Comparison of ENCODE assay signal across 25 mouse cellular contexts in the genomic region with DNA sequence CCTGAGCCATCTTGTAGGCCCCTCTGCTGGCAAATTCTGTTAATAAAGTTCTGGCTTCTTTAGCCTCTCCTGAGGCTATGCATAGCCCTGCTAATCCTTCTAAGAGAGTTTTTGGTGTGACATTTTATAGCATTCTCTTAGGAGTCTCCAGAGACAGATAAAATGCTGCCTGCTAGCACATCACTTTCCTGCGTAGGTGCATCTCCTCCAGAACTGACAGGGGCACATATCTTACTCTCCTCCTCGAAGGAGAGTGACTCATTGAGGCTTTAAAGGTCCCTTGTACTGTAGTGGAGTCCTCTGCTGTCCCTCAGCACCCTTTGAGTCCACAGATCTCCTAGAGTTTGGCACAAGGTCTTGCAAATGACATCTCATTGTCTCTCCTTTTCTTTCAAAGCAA.
"Had no signal": no experiment of that assay in that cellular context is flagged by ENCODE, and none has a peak within 500 bp of the region (broad histone marks: within the 10 kb centered on the region; RNA-seq: fewer than 3 reads in every experiment).

No protein-coding gene starts in this region.

- H3K4me1 ChIP-seq: heart, embryonic 15.5 days; kidney, embryonic 15.5 days had no signal

- ATAC-seq: hindbrain, postnatal 0 days; intestine, embryonic 16.5 days had no signal

- H3K9me3 ChIP-seq: heart, embryonic 13.5 days; heart, embryonic 15.5 days; hindbrain, embryonic 13.5 days; hindbrain, embryonic 15.5 days; kidney, embryonic 15.5 days; limb, embryonic 13.5 days; limb, embryonic 15.5 days had no signal

- DNase-seq: gastrocnemius, postnatal 14 days; gastrocnemius, postnatal 36 days; heart, adult 11 months; heart, adult 2 months; heart, postnatal 14 days; heart, postnatal 36 days; kidney, adult 11 months; kidney, adult 2 months; kidney, adult 9 months; kidney, postnatal 14 days; kidney, postnatal 36 days; layer of hippocampus, adult 9-11 months; layer of hippocampus, postnatal 36 days; left cerebral cortex, postnatal 4 days had no signal

- H3K9ac ChIP-seq: heart, embryonic 13.5 days; heart, embryonic 15.5 days; hindbrain, embryonic 13.5 days; hindbrain, embryonic 15.5 days; kidney, embryonic 15.5 days; limb, embryonic 13.5 days; limb, embryonic 15.5 days had no signal

- H3K27me3 ChIP-seq: heart, embryonic 13.5 days; heart, embryonic 15.5 days; hindbrain, embryonic 13.5 days; hindbrain, embryonic 15.5 days; kidney, embryonic 15.5 days; limb, embryonic 13.5 days; limb, embryonic 15.5 days had no signal

- H3K4me3 ChIP-seq: heart, adult 2 months; heart, embryonic 13.5 days; heart, embryonic 15.5 days; hindbrain, embryonic 13.5 days; hindbrain, embryonic 15.5 days; kidney, embryonic 15.5 days; limb, embryonic 13.5 days; limb, embryonic 15.5 days had no signal

- H3K36me3 ChIP-seq: heart, embryonic 13.5 days; heart, embryonic 15.5 days; hindbrain, embryonic 13.5 days; hindbrain, embryonic 15.5 days; kidney, embryonic 15.5 days; limb, embryonic 13.5 days; limb, embryonic 15.5 days had no signal

- H3K4me2 ChIP-seq: heart, embryonic 11.5 days; heart, embryonic 13.5 days; heart, embryonic 15.5 days; hindbrain, embryonic 13.5 days; hindbrain, embryonic 15.5 days; kidney, embryonic 15.5 days; limb, embryonic 13.5 days; limb, embryonic 15.5 days had no signal

- H3K27ac ChIP-seq: heart, adult 2 months; heart, embryonic 13.5 days; heart, embryonic 15.5 days; hindbrain, embryonic 13.5 days; hindbrain, embryonic 15.5 days; hindbrain, postnatal 0 days; kidney, embryonic 15.5 days; kidney, postnatal 0 days; limb, embryonic 13.5 days; limb, embryonic 15.5 days had no signal
